Mouse (Mus musculus) ES-Bruce4 (cell line): ENCODE measurements around the gene Rbm47.

Source experiments
- CTCF ChIP-seq: IDR thresholded peaks from one replicate; pipeline ENCODE4 v1.8.1; 2011; ENCODE audit warnings: low read depth, low read length
- EP300 ChIP-seq: IDR thresholded peaks from 2 replicates; pipeline ENCODE4 v1.6.1; 2011; ENCODE audit warnings: low read depth, low read length; ENCODE audit not compliant: insufficient read depth

- no peak for TF ChIP-seq CTCF
- no peak for TF ChIP-seq EP300
Observed at GRCm38 (mm10) chr5:66200044-66200443, 27.1 kb upstream of the Rbm47 start.
